Comparison of ENCODE assay signal across 11 mouse cellular contexts in the genomic region with DNA sequence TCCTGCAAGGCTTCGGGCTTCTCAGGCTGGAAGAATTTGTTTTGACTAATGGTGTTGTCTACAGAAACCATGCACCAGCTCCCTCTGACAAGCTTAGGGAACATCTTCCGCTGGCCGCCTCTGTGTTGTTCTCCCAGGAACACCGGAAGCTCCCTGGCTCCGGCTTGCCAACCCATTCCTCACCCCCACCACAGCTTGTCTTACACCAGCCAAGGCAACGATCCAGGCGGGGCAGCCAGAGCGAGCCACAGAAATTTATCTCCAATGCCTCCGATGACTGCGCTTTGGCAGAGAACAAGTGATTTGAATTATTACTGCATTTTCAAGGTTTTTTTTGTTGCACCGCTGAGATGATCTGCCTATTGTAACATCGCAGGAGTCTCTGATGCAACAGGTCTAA.
DNase-seq lines count a peak whose midpoint lies in the region; TF ChIP-seq lines count a peak whose summit lies in the region.
"Had no signal": no experiment of that assay in that cellular context is flagged by ENCODE, and none has a peak within 500 bp of the region (broad histone marks: within the 10 kb centered on the region; RNA-seq: fewer than 3 reads in every experiment).

No protein-coding gene starts in this region.

- 82% methylated on average over 12 of the region's 12 CpGs for WGBS in heart, adult 2 months

- intact Hi-C loops in heart, adult 2 months (cut with DNase I): no loop called here

- no peaks in the 10 kb centered on the region for H3K79me2 ChIP-seq in heart, adult 2 months (replicated peaks; ENCODE audit: control insufficient read depth, insufficient read depth, low read length)

- peak; percentile 10 for DNase-seq in heart, postnatal 4 days
- DNase-seq in heart, adult 2 months: no peak
- peak; percentile 74 for DNase-seq in ovary, adult 18-20 months (ENCODE audit: low spot score)
- no peak for DNase-seq in ovary, postnatal 10 days (ENCODE audit: low spot score)
- peak; percentile 50 to 67 for DNase-seq in kidney, postnatal 25 days
- DNase-seq in spleen, postnatal 10 days (ENCODE audit: low spot score in 2 of 2): no peak
- DNase-seq in T-cell, adult 2 months (ENCODE audit: low spot score): no peak
- DNase-seq in right cerebral cortex, postnatal 25 days: no peak
- DNase-seq: cerebellum, adult 8-10 months had no signal

- H3K36me3 ChIP-seq in heart, adult 2 months (ENCODE audit: control insufficient read depth, insufficient read depth, low read length): no peaks in the 10 kb centered on the region
- H3K36me3 ChIP-seq: liver, embryonic 15.5 days had no signal

- no peak for TF ChIP-seq POLR2A in heart, adult 2 months (IDR thresholded peaks at IDR 0.05; ENCODE audit: insufficient read depth, low read depth, low read length)

- no peak for TF ChIP-seq CTCF in heart, adult 2 months (IDR thresholded peaks at IDR 0.05)

- no peak overlapping the region for H3K4me3 ChIP-seq in heart, adult 2 months
- H3K4me3 ChIP-seq: liver, embryonic 15.5 days; myocyte had no signal

- no peaks in the 10 kb centered on the region for H3K27me3 ChIP-seq in heart, adult 2 months (ENCODE audit: control insufficient read depth, insufficient read depth, low read length)
- H3K27me3 ChIP-seq: liver, embryonic 15.5 days had no signal

- no peak overlapping the region for H3K9ac ChIP-seq in heart, adult 2 months (ENCODE audit: low read depth, low read length)
- H3K9ac ChIP-seq: liver, embryonic 15.5 days had no signal

- H3K4me1 ChIP-seq in heart, adult 2 months (ENCODE audit: control insufficient read depth, insufficient read depth, low read length): no peaks in the 10 kb centered on the region
- H3K4me1 ChIP-seq: liver, embryonic 15.5 days had no signal

- H3K27ac ChIP-seq in heart, adult 2 months: no peak overlapping the region
- H3K27ac ChIP-seq: liver, embryonic 15.5 days had no signal

- TF ChIP-seq EP300 in heart, adult 2 months (IDR thresholded peaks at IDR 0.05; ENCODE audit: insufficient read depth, low read depth, low read length): no peak

Comparison
In these comparisons a context has a peak if more than half of its experiments do, and no peak if none do; other contexts are left out.
1. DNase-seq: peak in heart, postnatal 4 days (single experiment), ovary, adult 18-20 months (single experiment) and kidney, postnatal 25 days (2 of 2); none in heart, adult 2 months (0 of 2), ovary, postnatal 10 days (single experiment), spleen, postnatal 10 days (0 of 2), T-cell, adult 2 months (single experiment) and right cerebral cortex, postnatal 25 days (single experiment).